Mouse (Mus musculus) bone marrow macrophage, adult 2 months (primary cell): ENCODE measurements around the gene Depdc7. TPM values are rescaled to one million over a fixed set of nuclear protein-coding genes. Genes with fewer than 3 reads are reported as not detected.

ENCODE experiments used
- H3K27ac ChIP-seq: 2 replicates; pipeline ENCODE4 v1.5.1; 2012; ENCODE audit warnings: low read depth, low read length; ENCODE audit not compliant: insufficient read depth
- H3K4me1 ChIP-seq: 2 replicates; pipeline ENCODE4 v1.6.1; 2012; ENCODE audit warnings: low read length; ENCODE audit not compliant: control insufficient read depth, insufficient read depth
- H3K4me3 ChIP-seq: 2 replicates; pipeline ENCODE4 v1.5.1; 2012; ENCODE audit warnings: mild to moderate bottlenecking, low read length, moderate library complexity; ENCODE audit not compliant: insufficient read depth
- CTCF ChIP-seq: IDR thresholded peaks from 2 replicates; pipeline ENCODE4 v1.5.1; 2012; ENCODE audit warnings: low read depth, mild to moderate bottlenecking, low read length, moderate library complexity
- POLR2A ChIP-seq: IDR thresholded peaks from 2 replicates; pipeline ENCODE4 v1.6.1; 2012; ENCODE audit warnings: mild to moderate bottlenecking, low read depth, low read length, borderline replicate concordance
- polyA plus RNA-seq: library from polyadenylated mRNA; stranded (reverse); fragments of >200 nt; gene quantifications from 2 replicates; pipeline ENCODE4 v1.2.4, GENCODE M21; 2012; ENCODE audit not compliant: missing spikeins, insufficient read depth, insufficient read length

Gene Depdc7
- 13.1 and 14.4 TPM in 2 replicates for polyA plus RNA-seq

DNA sequence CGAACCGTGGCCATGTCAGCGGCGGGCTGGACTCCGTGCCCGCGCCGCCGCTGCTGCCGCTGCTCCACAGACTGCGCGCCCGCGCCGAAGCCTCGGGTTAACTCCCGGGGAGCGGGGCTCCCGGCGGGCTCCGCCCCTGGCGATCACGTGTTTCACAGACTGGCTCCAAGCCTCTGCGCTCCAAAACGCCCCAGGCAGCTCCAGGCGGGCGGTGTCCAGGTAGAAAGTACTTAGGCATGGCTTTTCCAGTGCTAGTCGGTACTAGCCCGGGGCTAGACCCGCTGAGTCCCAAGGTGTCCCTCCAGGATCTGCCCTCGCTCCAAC lies at the start of gene Depdc7:
Gene Depdc7, minus strand, starts transcription at position 138 of the 324 bp plus-strand sequence.
- no peak for TF ChIP-seq CTCF
- no peak for TF ChIP-seq POLR2A
- H3K4me3 ChIP-seq: peak within 1 kb of the TSS; percentile 87
- no peak within 1 kb of the TSS for H3K27ac ChIP-seq
- H3K4me1 ChIP-seq: peaks cover 4% of the 10 kb centered on the region; the same call in 1 of the 2 replicates

DNA sequence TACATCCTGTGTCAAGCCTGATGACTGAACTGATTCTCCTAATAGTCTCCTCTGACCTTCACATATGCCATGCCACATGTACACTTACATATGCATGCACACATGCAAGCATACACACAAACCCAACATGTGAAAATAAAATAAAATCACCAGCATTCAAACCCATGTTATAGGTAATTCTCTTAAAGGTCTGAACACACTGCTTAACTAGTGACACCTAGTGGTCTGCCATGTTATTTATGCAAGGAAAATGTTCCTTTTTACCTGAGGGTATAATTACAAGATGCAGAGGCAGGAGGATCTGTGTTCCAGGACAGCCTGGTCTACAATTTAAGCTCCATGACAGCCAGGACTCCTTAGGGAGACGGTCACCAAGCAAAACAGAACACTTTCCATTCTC lies 32.1 kb upstream of the Depdc7 start:
- TF ChIP-seq CTCF: no peak
- no peak for TF ChIP-seq POLR2A
- Histone ChIP-seq H3K27ac (no peak overlapping the region), H3K4me3 (no peak overlapping the region), H3K4me1 (no peaks in the 10 kb centered on the region)

DNA sequence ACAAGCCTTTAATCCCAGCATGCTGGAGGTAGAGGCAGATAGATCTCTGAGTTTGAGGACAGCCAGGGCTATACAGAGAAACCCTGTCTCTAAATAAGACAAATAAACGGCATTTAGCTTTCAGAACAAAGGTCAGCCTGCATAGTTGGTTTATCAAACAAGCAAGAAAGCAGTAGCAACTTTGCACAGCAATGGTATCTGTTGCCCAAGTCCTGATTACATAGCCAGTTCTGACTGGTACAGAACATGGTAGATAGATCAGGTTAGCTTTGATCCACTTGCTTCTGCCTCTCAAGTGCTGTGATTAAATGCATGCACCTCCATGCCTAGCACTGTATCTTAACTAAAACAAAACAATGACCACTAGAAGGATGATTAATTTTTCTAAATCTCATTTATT lies 26.0 kb upstream of the Depdc7 start:
- H3K27ac ChIP-seq: no peak overlapping the region
- no peaks in the 10 kb centered on the region for H3K4me1 ChIP-seq
- TF ChIP-seq CTCF (no peak), POLR2A (no peak)
- H3K4me3 ChIP-seq: no peak overlapping the region

DNA sequence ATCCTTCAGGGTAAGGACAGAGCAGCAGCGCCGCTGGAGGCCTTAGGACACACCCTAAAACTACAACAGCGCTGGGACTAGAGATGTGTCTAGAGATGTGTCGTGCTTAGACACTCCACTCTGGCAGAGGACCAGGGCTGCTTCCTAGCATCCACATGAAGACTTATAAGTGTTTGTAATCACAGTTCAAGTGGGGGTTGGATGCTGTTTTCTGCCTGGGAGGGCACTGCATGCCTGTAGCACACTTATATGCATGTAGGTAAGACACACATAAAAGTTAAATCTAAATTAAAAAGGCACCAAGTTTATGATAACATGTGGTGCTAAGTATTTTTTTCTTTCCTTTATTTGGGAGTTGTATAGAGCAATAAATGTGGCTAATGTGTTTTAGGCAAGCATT lies 21.3 kb upstream of the Depdc7 start:
- TF ChIP-seq POLR2A (no peak), CTCF (no peak)
- no peaks in the 10 kb centered on the region for H3K4me1 ChIP-seq
- no peak overlapping the region for H3K4me3 ChIP-seq
- no peak overlapping the region for H3K27ac ChIP-seq

DNA sequence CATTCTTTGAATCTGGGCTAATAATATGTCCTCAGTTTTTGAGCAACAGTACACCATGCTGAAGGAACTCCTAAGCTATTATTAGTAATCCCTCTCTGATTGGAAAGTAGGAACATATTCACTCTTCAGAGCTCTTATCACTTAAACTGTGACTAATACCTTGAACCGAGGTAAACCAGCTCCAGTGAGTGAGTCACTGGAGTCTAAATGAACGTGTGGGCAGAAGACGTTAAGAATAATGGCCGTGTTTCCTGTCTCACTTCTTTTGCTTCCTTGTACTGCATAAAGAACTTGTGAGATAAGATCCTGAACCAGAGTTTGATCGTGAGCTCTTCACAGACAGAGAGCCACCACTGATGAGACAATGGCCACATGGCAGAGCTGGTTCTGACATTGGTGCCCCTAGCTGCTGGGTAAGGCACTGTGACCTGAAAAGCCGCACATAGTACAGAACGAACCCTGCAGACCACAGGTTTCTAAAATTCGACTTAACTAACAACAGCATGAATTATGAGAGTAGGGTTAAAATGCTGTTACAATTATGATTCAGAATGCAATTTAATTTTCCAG lies 20.5 kb upstream of the Depdc7 start:
- Histone ChIP-seq H3K27ac (no peak overlapping the region), H3K4me3 (no peak overlapping the region), H3K4me1 (no peaks in the 10 kb centered on the region)
- no peak for TF ChIP-seq POLR2A
- TF ChIP-seq CTCF: no peak

DNA sequence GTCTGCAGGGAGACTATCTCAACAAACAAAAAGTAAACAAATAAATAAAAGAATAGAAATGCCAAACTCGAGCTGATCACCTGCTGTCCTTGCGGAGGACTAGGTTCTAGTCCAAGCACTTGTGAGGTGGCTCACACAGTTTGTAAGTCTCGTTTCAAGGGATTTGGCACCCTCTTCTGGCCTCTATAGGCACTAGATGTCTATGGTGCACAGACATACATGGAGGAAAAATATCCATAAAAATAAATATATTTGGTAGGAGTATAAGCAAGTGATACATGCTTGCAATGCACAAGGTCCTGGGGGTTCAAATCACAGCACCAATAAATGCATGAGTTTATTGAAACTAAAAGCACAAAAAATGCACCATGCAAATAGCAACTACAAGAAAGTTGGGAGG lies 7.9 kb upstream of the Depdc7 start:
- Histone ChIP-seq H3K4me3 (no peak overlapping the region), H3K4me1 (no peaks in the 10 kb centered on the region), H3K27ac (no peak overlapping the region)
- 0 out of 2 replicates have a peak, but pooled peaks have one; percentile 19 for TF ChIP-seq CTCF
- no peak for TF ChIP-seq POLR2A

DNA sequence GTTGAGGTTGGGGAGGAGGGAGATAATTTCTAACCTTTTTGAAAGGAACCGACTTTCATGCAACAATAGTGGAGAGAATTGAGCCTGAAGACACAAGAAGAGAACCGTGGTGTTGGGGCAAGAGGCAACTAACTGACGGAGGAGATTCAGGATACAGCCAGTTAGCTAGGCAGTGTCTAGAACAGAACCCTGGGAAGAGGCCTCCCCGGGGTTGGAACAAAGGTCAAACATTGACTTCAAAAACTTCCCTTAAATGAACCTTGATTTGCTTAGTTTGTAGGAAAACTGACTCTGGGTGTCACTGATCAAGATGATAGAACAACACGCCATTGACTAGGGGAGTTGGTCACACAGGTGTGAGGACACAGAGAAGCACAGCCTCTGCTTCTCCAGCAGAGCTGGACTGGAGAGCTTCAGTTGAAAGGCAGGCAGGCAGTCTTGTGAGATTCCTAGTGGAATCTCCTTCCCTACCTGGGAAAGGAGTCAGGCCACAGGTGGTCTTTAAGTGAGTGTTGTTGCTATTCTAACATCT lies 6.0 kb upstream of the Depdc7 start:
- no peak for TF ChIP-seq POLR2A
- no peak for TF ChIP-seq CTCF
- no peak overlapping the region for H3K27ac ChIP-seq
- H3K4me3 ChIP-seq: no peak overlapping the region
- no peaks in the 10 kb centered on the region for H3K4me1 ChIP-seq

DNA sequence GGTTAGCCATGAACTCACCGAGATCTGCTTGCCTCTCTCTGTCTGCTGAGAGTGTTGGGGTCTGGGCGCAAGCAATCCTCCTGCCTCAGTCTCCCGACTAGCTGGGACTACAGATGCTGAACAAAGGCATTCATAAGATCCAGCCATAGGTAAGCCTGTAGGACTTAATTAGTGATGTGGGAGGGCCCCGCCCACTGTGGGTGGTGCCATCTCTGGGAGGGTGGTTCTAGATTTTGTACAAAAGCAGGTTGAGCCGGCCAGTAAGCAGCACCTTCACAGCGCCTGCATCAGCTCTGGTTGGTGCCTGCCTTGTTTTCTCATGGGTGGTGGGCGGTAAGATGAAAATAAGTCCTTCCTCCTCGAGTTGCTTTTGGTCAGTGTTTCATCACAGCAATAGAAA lies 3.6 kb upstream of the Depdc7 start:
- Histone ChIP-seq H3K27ac (no peak overlapping the region), H3K4me3 (no peak overlapping the region), H3K4me1 (no peaks in the 10 kb centered on the region)
- TF ChIP-seq CTCF (no peak), POLR2A (no peak)

DNA sequence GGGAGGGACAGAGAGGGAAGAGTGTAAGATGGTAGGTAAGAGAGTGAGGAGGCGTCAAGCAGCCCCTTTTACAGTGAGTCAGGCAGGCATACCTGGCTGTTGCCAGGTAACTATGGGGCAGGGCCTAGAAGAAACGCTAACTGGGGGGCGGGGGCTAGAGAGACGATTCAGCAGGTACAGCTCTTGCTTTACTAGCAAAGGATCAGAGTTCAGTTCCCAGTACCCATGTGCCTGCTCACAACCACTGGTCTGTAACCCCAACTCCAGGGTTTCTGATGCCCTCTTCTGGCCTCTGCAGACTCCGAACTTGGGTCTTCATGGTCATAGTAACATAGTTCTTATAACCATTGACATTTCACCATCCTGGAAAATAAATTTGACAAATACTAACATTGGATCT lies 1.3 kb upstream of the Depdc7 start:
- Histone ChIP-seq H3K4me1 (peaks cover 4% of the 10 kb centered on the region; the same call in 1 of the 2 replicates), H3K4me3 (no peak overlapping the region), H3K27ac (no peak overlapping the region)
- TF ChIP-seq CTCF: no peak
- no peak for TF ChIP-seq POLR2A

DNA sequence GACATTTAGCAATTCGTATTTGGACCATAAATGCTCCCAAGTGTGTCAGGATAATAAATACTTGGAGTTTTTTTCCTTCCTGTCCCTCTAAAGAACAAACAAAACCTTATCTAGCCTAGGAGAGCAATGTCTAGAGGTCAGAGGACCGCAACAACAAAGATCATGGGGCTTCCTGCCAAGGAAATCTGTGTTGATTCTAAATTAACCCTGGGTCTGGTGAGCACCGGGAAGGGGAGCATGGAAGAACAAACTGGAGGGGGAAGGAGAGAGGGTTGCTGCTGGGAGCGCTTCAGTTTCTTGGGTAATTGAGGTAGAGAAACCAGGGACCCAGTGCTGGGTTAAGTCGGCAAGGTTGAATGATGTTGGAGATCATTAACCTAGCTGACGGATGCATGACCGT lies 482 bp upstream of the Depdc7 start:
- TF ChIP-seq POLR2A (no peak), CTCF (no peak)
- H3K4me3 ChIP-seq: peak overlapping the region; percentile 87
- H3K27ac ChIP-seq: no peak overlapping the region
- peaks cover 4% of the 10 kb centered on the region; the same call in 1 of the 2 replicates for H3K4me1 ChIP-seq
